Mouse (Mus musculus) E14TG2a.4 (cell line): ENCODE measurements at regions not wholly inside any gene's neighbourhood (a gene's known extent, or its start where the extent isn't known, plus 50 kb on each side); places are given as distances from the start of the nearest gene placed in this dataset.

Source experiments
- CTCF ChIP-seq: conservative IDR thresholded peaks from 2 replicates; pipeline ENCODE4 v1.5.1; 2014; ENCODE audit warnings: low read length
- NANOG ChIP-seq: IDR thresholded peaks from 2 replicates; pipeline ENCODE4 v1.6.1; 2014; ENCODE audit warnings: borderline replicate concordance, low read length, mixed read lengths
- POU5F1 ChIP-seq: IDR thresholded peaks from 2 replicates; pipeline ENCODE4 v1.6.1; 2014; ENCODE audit warnings: low read length, borderline replicate concordance

DNA sequence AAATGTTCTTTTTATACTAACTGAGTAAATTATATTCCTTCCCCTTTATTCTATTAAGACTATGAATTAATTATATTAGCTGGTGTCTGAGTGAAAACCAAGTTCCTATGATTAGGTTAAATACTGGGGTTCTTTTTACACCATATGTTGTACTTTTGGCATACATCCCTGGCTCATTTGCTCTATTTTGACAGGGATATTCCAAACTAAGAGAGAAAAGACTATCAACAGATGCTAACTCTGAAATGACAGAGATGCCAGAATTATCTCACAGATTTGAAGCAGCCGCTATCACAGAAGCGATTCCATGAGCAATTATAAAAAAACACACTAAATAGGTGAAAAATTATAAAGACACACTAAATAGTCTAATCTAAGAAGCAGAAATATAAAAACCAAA lies 119.0 kb upstream of the Irx4 start:
- TF ChIP-seq CTCF (no peak), NANOG (no peak), POU5F1 (no peak)
